Mouse (Mus musculus): ENCODE data around the gene Gba. TPM values are rescaled to one million over a fixed set of nuclear protein-coding genes. Genes with fewer than 3 reads are reported as not detected.

Gba gene
- polyA plus RNA-seq, 2 experiments: 51.2 to 53.3 TPM

DNA sequence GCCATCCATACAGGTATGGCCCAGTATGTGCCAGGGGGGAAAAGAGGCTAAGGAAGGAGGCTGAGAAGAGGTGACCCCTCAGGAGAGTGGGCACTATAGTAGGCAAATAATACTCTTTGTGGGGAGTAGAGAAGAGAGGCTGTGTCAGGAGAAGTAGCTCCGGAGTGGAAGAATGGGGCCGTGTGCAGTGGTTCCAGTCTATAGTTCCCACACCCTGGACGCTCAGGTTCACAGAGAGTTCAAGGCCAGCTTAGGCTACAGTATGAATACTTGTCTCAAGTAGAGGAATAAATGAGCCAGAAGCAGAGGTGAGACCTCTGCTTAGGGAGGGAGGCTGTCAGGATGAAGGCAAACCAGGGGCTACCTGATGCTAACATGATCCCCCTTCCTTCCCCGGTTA, 26.5 kb downstream of the Gba start:
- no peak for DNase-seq (ENCODE audit: low spot score)
- Histone ChIP-seq H3K9me3 (ENCODE audit: control insufficient read depth, low read length) (no peaks in the 10 kb centered on the region), H3K4me1 (ENCODE audit: control insufficient read depth, insufficient read depth, low read length) (peaks cover 22% of the 10 kb centered on the region), H3K9ac (ENCODE audit: low read depth, low read length, severe bottlenecking) (no peak overlapping the region), H3K27ac (replicated peaks; ENCODE audit: low read depth, low read length) (no peak overlapping the region), H3K36me3 (ENCODE audit: control insufficient read depth, insufficient read depth, low read length) (peaks cover 23% of the 10 kb centered on the region), H3K27me3 (ENCODE audit: control insufficient read depth, insufficient read depth, low read length) (no peaks in the 10 kb centered on the region), H3K4me3 (replicated peaks; ENCODE audit: low read length) (no peak overlapping the region), H3K4me2 (replicated peaks; ENCODE audit: low read depth, low read length, severe bottlenecking) (no peak overlapping the region)
- no peak for ATAC-seq (ENCODE audit: low FRiP score, low read depth)
- TF ChIP-seq POLR2A (IDR thresholded peaks at IDR 0.05; ENCODE audit: borderline replicate concordance, extremely low read depth, insufficient read depth, insufficient read length): no peak
- 59% methylated on average over 4 of the region's 4 CpGs for WGBS

DNA sequence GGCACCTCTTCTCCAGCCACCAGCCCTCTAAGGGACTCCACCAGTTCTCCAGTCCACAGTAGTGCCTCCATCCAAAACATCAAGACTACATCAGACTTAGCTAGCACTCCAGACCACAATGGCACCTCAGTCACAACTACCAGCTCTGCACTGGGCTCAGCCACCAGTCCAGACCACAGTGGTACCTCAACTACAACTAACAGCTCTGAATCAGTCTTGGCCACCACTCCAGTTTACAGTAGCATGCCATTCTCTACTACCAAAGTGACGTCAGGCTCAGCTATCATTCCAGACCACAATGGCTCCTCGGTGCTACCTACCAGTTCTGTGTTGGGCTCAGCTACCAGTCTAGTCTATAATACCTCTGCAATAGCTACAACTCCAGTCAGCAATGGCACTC, 27.8 kb downstream of the Gba start:
- Histone ChIP-seq H3K4me1 (ENCODE audit: control insufficient read depth, insufficient read depth, low read length) (peaks cover 22% of the 10 kb centered on the region), H3K27me3 (ENCODE audit: control insufficient read depth, insufficient read depth, low read length) (no peaks in the 10 kb centered on the region), H3K36me3 (ENCODE audit: control insufficient read depth, insufficient read depth, low read length) (peaks cover 19% of the 10 kb centered on the region), H3K27ac (replicated peaks; ENCODE audit: low read depth, low read length) (no peak overlapping the region), H3K4me2 (replicated peaks; ENCODE audit: low read depth, low read length, severe bottlenecking) (no peak overlapping the region), H3K9me3 (ENCODE audit: control insufficient read depth, low read length) (no peaks in the 10 kb centered on the region), H3K4me3 (replicated peaks; ENCODE audit: low read length) (no peak overlapping the region), H3K9ac (ENCODE audit: low read depth, low read length, severe bottlenecking) (no peak overlapping the region)
- DNase-seq (ENCODE audit: low spot score): no peak
- no peak for ATAC-seq (ENCODE audit: low FRiP score, low read depth)
- 86% methylated on average over 2 of the region's 2 CpGs for WGBS
- TF ChIP-seq POLR2A (IDR thresholded peaks at IDR 0.05; ENCODE audit: borderline replicate concordance, extremely low read depth, insufficient read depth, insufficient read length): no peak

DNA sequence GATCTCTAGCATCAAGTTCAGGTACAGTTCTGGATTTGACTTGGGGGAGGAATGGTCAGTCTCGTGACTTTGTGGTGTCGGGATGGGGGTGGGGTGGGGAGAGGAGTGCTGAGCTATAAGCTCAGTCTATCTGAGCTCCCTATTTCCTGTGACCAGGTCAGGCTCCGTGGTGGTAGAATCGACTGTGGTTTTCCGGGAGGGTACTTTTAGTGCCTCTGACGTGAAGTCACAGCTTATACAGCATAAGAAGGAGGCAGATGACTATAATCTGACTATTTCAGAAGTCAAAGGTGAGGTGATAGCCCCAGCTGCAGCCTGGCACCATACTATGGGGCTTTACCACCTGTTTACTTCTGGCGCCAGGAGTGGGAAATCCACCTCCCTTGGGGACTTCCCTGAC, 28.6 kb downstream of the Gba start:
- peaks cover 20% of the 10 kb centered on the region for H3K36me3 ChIP-seq (ENCODE audit: control insufficient read depth, insufficient read depth, low read length)
- H3K4me3 ChIP-seq (replicated peaks; ENCODE audit: low read length): no peak overlapping the region
- no peak for TF ChIP-seq POLR2A (IDR thresholded peaks at IDR 0.05; ENCODE audit: borderline replicate concordance, extremely low read depth, insufficient read depth, insufficient read length)
- no peak overlapping the region for H3K9ac ChIP-seq (ENCODE audit: low read depth, low read length, severe bottlenecking)
- H3K4me1 ChIP-seq (ENCODE audit: control insufficient read depth, insufficient read depth, low read length): peaks cover 19% of the 10 kb centered on the region
- H3K27ac ChIP-seq (replicated peaks; ENCODE audit: low read depth, low read length): no peak overlapping the region
- no peak overlapping the region for H3K4me2 ChIP-seq (replicated peaks; ENCODE audit: low read depth, low read length, severe bottlenecking)
- no peaks in the 10 kb centered on the region for H3K9me3 ChIP-seq (ENCODE audit: control insufficient read depth, low read length)
- WGBS: 59% methylated on average over 7 of the region's 7 CpGs
- DNase-seq (ENCODE audit: low spot score) (no peak), ATAC-seq (ENCODE audit: low FRiP score, low read depth) (no peak)
- no peaks in the 10 kb centered on the region for H3K27me3 ChIP-seq (ENCODE audit: control insufficient read depth, insufficient read depth, low read length)

DNA sequence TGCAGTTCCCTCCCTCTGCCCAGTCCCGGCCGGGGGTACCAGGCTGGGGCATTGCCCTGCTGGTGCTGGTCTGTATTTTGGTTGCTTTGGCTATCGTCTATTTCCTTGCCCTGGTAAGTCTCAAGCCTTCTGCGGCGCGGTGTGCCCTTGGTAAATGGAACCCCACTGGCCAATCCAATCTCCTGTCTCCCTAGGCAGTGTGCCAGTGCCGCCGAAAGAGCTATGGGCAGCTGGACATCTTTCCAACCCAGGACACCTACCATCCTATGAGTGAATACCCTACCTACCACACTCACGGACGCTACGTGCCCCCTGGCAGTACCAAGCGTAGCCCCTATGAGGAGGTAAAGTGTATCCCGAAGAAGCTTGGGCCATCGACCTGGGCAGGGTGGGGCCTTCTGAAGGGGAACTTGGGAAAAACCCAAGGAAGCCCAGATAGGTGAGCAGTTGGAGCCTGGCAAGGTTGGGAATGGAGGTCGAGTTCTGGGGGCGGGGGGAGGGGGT, 29.1 kb downstream of the Gba start:
- WGBS: 73% methylated on average over 16 of the region's 16 CpGs
- Histone ChIP-seq H3K27me3 (ENCODE audit: control insufficient read depth, insufficient read depth, low read length) (no peaks in the 10 kb centered on the region), H3K36me3 (ENCODE audit: control insufficient read depth, insufficient read depth, low read length) (peaks cover 20% of the 10 kb centered on the region), H3K27ac (replicated peaks; ENCODE audit: low read depth, low read length) (no peak overlapping the region), H3K4me3 (replicated peaks; ENCODE audit: low read length) (no peak overlapping the region), H3K4me2 (replicated peaks; ENCODE audit: low read depth, low read length, severe bottlenecking) (no peak overlapping the region), H3K9me3 (ENCODE audit: control insufficient read depth, low read length) (no peaks in the 10 kb centered on the region), H3K4me1 (ENCODE audit: control insufficient read depth, insufficient read depth, low read length) (peaks cover 14% of the 10 kb centered on the region), H3K9ac (ENCODE audit: low read depth, low read length, severe bottlenecking) (no peak overlapping the region)
- ATAC-seq (ENCODE audit: low FRiP score, low read depth) (no peak), DNase-seq (ENCODE audit: low spot score) (no peak)
- TF ChIP-seq POLR2A (IDR thresholded peaks at IDR 0.05; ENCODE audit: borderline replicate concordance, extremely low read depth, insufficient read depth, insufficient read length): no peak

GRCm38 (mm10) chr3:89232614-89233013, 29.9 kb downstream of the Gba start:
- peaks cover 23% of the 10 kb centered on the region for H3K36me3 ChIP-seq (ENCODE audit: control insufficient read depth, insufficient read depth, low read length)
- no peak for ATAC-seq (ENCODE audit: low FRiP score, low read depth)
- H3K27me3 ChIP-seq (ENCODE audit: control insufficient read depth, insufficient read depth, low read length): no peaks in the 10 kb centered on the region
- no peak overlapping the region for H3K4me3 ChIP-seq (replicated peaks; ENCODE audit: low read length)
- H3K4me1 ChIP-seq (ENCODE audit: control insufficient read depth, insufficient read depth, low read length): peaks cover 9% of the 10 kb centered on the region
- H3K4me2 ChIP-seq (replicated peaks; ENCODE audit: low read depth, low read length, severe bottlenecking): no peak overlapping the region
- TF ChIP-seq POLR2A (IDR thresholded peaks at IDR 0.05; ENCODE audit: borderline replicate concordance, extremely low read depth, insufficient read depth, insufficient read length): no peak
- no peak for DNase-seq (ENCODE audit: low spot score)
- WGBS: 49% methylated on average over 6 of the region's 6 CpGs
- no peak overlapping the region for H3K27ac ChIP-seq (replicated peaks; ENCODE audit: low read depth, low read length)
- no peaks in the 10 kb centered on the region for H3K9me3 ChIP-seq (ENCODE audit: control insufficient read depth, low read length)
- no peak overlapping the region for H3K9ac ChIP-seq (ENCODE audit: low read depth, low read length, severe bottlenecking)

Data from limb, embryonic 14.5 days (tissue).